Comparison of ENCODE assay signal across 8 mouse cellular contexts in genomic region chr13:29034444-29034843, GRCm38 (mm10).
A peak's percentile ranks its signal among the peaks of the same experiment; 100 is the strongest.
DNase-seq lines count a peak whose midpoint lies in the region; ATAC-seq lines count a peak whose summit lies in the region.

No protein-coding gene starts in this region.

- intact Hi-C loops in gastrocnemius, postnatal 14 days (cut with DNase I; ENCODE audit: low total_unique reads), result no loop called here

- no peaks in the 10 kb centered on the region for H3K27me3 ChIP-seq in forebrain, embryonic 12.5 days
- H3K27me3 ChIP-seq in forebrain, embryonic 15.5 days, result no peaks in the 10 kb centered on the region
- no peaks in the 10 kb centered on the region for H3K27me3 ChIP-seq in embryonic facial prominence, embryonic 14.5 days (replicated peaks; ENCODE audit: control insufficient read depth, insufficient read depth, low read length)
- no peaks in the 10 kb centered on the region for H3K27me3 ChIP-seq in limb, embryonic 13.5 days
- no peaks in the 10 kb centered on the region for H3K27me3 ChIP-seq in midbrain, embryonic 16.5 days (ENCODE audit: control insufficient read depth, insufficient read depth, low read depth, low read length)

- no peak; the same call in 1 of the 2 replicates for ATAC-seq in forebrain, embryonic 12.5 days (ENCODE audit: low FRiP score)
- ATAC-seq in forebrain, embryonic 15.5 days (replicated peaks), result no peak
- ATAC-seq in embryonic facial prominence, embryonic 14.5 days (ENCODE audit: low read depth), result peak; percentile 97
- ATAC-seq in limb, embryonic 13.5 days (ENCODE audit: low FRiP score, low read depth), result peak; percentile 84
- peak; percentile 63 for ATAC-seq in midbrain, embryonic 16.5 days

- no peaks in the 10 kb centered on the region for H3K9me3 ChIP-seq in forebrain, embryonic 12.5 days
- H3K9me3 ChIP-seq in forebrain, embryonic 15.5 days, result no peaks in the 10 kb centered on the region
- H3K9me3 ChIP-seq in embryonic facial prominence, embryonic 14.5 days (ENCODE audit: control insufficient read depth, low read length), result 0 out of 2 replicates have a peak, but pooled peaks cover 1% of the 10 kb centered on the region
- no peaks in the 10 kb centered on the region for H3K9me3 ChIP-seq in limb, embryonic 13.5 days
- no peaks in the 10 kb centered on the region for H3K9me3 ChIP-seq in midbrain, embryonic 16.5 days (replicated peaks; ENCODE audit: control insufficient read depth, low read length, poor library complexity, severe bottlenecking)

- peaks cover 8% of the 10 kb centered on the region for H3K4me1 ChIP-seq in forebrain, embryonic 12.5 days
- peaks cover 8% of the 10 kb centered on the region for H3K4me1 ChIP-seq in forebrain, embryonic 15.5 days
- H3K4me1 ChIP-seq in embryonic facial prominence, embryonic 14.5 days (ENCODE audit: control insufficient read depth, insufficient read depth, low read length), result no peaks in the 10 kb centered on the region
- peaks cover 8% of the 10 kb centered on the region for H3K4me1 ChIP-seq in limb, embryonic 13.5 days
- H3K4me1 ChIP-seq in midbrain, embryonic 16.5 days (ENCODE audit: control insufficient read depth, insufficient read depth, low read length), result peaks cover 8% of the 10 kb centered on the region; the same call in 1 of the 2 replicates

- H3K4me3 ChIP-seq in forebrain, embryonic 12.5 days (replicated peaks), result no peak overlapping the region
- H3K4me3 ChIP-seq in forebrain, embryonic 15.5 days, result no peak overlapping the region
- H3K4me3 ChIP-seq in embryonic facial prominence, embryonic 14.5 days (ENCODE audit: low read depth, low read length), result no peak overlapping the region
- H3K4me3 ChIP-seq in limb, embryonic 13.5 days, result no peak overlapping the region
- no peak overlapping the region for H3K4me3 ChIP-seq in midbrain, embryonic 16.5 days (ENCODE audit: low read depth, low read length)

- WGBS in forebrain, embryonic 12.5 days, result 40% methylated on average over 8 of the region's 8 CpGs
- WGBS in forebrain, embryonic 15.5 days, result 39% methylated on average over 8 of the region's 8 CpGs
- 29% methylated on average over 8 of the region's 8 CpGs for WGBS in embryonic facial prominence, embryonic 14.5 days
- 30% methylated on average over 8 of the region's 8 CpGs for WGBS in limb, embryonic 13.5 days
- WGBS in midbrain, embryonic 16.5 days, result 32% methylated on average over 8 of the region's 8 CpGs

- peak; percentile 81 for DNase-seq in embryonic facial prominence, embryonic 14.5 days (ENCODE audit: low spot score)
- no peak for DNase-seq in frontal cortex, postnatal 10 days (ENCODE audit: low spot score in 2 of 2)
- no peak for DNase-seq in MN1 (ENCODE audit: low spot score)
- DNase-seq in gastrocnemius, postnatal 14 days, result no peak

- peak overlapping the region; percentile 1; the same call in 1 of the 2 replicates for H3K27ac ChIP-seq in forebrain, embryonic 12.5 days
- no peak overlapping the region for H3K27ac ChIP-seq in forebrain, embryonic 15.5 days (replicated peaks)
- no peak overlapping the region for H3K27ac ChIP-seq in embryonic facial prominence, embryonic 14.5 days (replicated peaks; ENCODE audit: low read depth, low read length)
- H3K27ac ChIP-seq in limb, embryonic 13.5 days, result no peak overlapping the region
- H3K27ac ChIP-seq in midbrain, embryonic 16.5 days (ENCODE audit: low read length), result no peak overlapping the region

- H3K4me2 ChIP-seq in forebrain, embryonic 12.5 days, result no peak overlapping the region
- H3K4me2 ChIP-seq in forebrain, embryonic 15.5 days (replicated peaks), result no peak overlapping the region
- no peak overlapping the region for H3K4me2 ChIP-seq in embryonic facial prominence, embryonic 14.5 days (ENCODE audit: low read depth, low read length)
- H3K4me2 ChIP-seq in limb, embryonic 13.5 days (replicated peaks), result no peak overlapping the region
- no peak overlapping the region for H3K4me2 ChIP-seq in midbrain, embryonic 16.5 days (ENCODE audit: low read length)

- H3K36me3 ChIP-seq in forebrain, embryonic 12.5 days (replicated peaks), result no peaks in the 10 kb centered on the region
- no peaks in the 10 kb centered on the region for H3K36me3 ChIP-seq in forebrain, embryonic 15.5 days
- H3K36me3 ChIP-seq in embryonic facial prominence, embryonic 14.5 days (ENCODE audit: control insufficient read depth, insufficient read depth, low read length), result no peaks in the 10 kb centered on the region
- H3K36me3 ChIP-seq in limb, embryonic 13.5 days, result no peaks in the 10 kb centered on the region
- no peaks in the 10 kb centered on the region for H3K36me3 ChIP-seq in midbrain, embryonic 16.5 days (ENCODE audit: control insufficient read depth, insufficient read depth, low read length)

- no peak overlapping the region for H3K9ac ChIP-seq in forebrain, embryonic 12.5 days
- no peak overlapping the region for H3K9ac ChIP-seq in forebrain, embryonic 15.5 days (replicated peaks)
- no peak overlapping the region for H3K9ac ChIP-seq in embryonic facial prominence, embryonic 14.5 days (ENCODE audit: low read depth, low read length)
- H3K9ac ChIP-seq in limb, embryonic 13.5 days, result no peak overlapping the region
- H3K9ac ChIP-seq in midbrain, embryonic 16.5 days (ENCODE audit: low read depth, low read length), result no peak overlapping the region

Comparison
In these comparisons a context has a peak if more than half of its experiments do, and no peak if none do; other contexts are left out.
1. ATAC-seq: peak in embryonic facial prominence, embryonic 14.5 days (single experiment), limb, embryonic 13.5 days (single experiment) and midbrain, embryonic 16.5 days (single experiment); none in forebrain, embryonic 12.5 days (single experiment) and forebrain, embryonic 15.5 days (single experiment).